Mouse (Mus musculus) cerebellum, postnatal 14 days (tissue): ENCODE data around the gene Cpt2.

Experiments
- DNase-seq, 2 experiments: peaks; one replicate each; pipeline ENCODE4 v3.0.0; 2021; ENCODE audit warnings: mixed read lengths in 2 of 2

Cpt2 gene

DNA sequence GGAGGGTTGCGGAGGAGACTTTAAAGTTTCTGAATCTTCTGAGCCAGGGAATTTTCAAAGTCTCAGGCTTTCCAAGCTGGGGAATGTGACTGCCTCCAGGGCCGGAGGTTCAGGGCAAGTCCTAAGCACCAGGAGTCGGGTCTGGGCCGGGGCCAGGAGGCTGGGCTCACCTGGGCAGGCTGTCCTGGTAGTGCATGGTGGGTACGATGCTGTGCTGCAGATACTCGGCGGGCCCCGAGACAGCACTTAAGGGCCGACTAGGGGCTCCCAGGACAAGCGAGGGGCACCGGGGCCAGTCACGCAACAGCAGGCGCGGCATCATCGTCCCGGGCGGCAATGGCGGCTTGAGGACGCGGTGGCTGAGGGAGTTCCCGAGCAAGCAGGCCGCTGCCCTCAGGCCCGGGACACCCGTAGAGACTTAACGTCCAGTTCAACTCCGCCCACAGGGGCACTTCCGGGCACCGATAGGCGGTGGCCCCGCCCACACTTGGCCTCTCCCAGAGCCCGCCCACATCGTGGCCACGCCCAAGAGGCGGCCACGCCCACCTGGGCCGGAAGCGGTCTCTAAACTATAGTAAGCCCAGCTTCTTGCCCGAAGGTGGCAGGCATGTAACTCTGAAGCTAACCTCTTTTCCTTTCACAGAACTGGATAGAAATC is at the start of gene Cpt2:
Cpt2 (minus strand) TSS at position 466 of the 658 bp plus-strand sequence.
- peak; percentile 83 to 89 for DNase-seq

DNA sequence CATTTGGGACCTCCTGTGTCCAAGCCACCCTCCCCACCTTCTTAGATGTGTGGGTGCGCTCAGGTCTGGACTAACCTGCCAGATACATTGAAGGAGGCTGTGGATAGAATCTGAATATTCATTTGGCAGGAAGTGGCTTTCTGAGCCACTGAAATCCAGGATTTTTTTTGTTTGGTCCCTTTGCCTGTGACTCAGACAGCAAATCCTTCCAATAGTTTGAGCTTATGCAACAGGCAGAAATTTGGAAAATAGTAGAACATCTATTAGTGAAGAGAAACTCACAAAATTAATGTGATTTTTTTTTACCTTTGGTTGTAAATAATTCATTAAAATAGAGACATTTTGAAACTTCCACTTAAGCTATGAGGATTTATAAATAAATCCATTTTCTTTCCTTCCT is 47.8 kb upstream of the Cpt2 start:
- DNase-seq: no peak

DNA sequence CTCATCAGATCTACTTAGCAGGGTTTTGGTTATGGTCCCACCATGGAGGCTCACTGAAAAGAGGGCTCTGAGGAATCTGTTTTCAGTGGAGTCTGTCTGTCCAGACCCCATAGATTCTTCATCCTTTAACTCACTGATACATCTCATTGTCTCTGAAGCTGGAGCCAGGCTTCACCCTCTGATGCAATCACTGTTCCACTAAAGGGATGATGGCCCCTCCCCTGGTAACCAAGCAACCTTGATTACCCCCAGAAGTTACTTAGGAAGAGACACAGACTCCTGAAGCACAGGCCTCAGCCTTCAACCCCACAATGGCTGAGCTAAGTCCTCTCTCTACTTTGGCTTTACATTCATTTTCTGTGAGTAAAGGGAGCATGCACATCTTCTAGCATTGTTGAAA is 46.4 kb upstream of the Cpt2 start:
- DNase-seq: no peak

GRCm38 (mm10) chr4:107967966-107968682 is 44.7 kb upstream of the Cpt2 start, which contains the start of gene Slc1a7:
Gene Slc1a7 (plus strand): TSS chr4:107968332.
- no peak for DNase-seq

- no peak for DNase-seq
These were observed 43.2 kb upstream of the Cpt2 start for GRCm38 (mm10) chr4:107966416-107967109.

DNA sequence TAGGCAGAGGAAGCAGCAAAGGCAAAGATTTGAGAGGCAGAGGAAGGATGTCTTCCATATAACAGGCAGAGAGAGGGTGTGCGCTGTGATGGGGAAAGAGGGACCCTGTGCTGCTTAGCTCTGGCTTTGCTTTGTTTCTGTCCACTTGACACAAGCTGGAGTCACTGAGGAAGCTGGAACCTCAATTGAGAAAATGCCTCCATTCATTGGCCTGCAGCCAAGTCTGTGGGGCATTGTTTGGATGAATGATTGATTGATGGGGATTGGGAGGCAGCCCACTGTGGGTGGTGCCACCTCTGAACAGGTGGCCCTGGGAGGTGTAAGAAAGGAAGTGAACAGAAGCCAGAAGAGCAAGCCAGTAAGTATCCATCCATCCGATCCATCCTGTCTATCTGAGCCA is 39.4 kb upstream of the Cpt2 start:
- DNase-seq: peak in 1 of 2 experiments; percentile 54

DNA sequence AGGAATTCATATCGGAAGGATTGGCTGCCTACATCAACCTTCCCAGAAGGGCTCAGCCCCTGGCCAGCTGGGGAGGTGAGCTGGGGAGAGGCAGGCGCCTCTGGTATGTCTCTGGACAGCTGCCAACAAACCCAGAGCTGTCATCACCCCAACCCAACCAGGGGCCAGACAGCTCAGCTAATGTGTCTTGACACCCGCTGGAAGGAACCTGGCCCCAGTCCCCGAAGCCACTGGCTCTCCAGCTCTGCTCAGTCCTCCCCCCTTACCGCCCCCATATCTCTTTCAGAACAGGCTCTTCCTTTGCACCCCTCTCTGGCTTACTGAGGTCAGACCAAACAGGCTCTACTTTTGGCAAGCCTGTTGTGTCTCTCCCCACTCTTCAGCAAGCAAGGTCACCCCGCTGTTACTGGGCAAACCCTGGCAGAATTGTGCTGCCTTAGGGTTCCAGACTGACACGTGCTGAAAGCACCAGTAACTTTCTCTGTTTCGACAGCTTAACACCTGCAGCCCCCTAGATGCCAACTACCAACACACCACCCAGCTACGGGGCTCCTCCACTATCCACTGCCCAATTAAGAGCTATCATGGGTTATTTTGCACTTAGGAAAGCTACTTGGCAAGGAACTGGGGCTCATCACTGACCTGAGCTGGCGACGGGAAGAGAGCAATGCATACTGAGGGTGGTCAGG is 38.8 kb upstream of the Cpt2 start:
- DNase-seq: peak; percentile 38

- no peak for DNase-seq
These were observed 35.1 kb upstream of the Cpt2 start for GRCm38 (mm10) chr4:107958487-107958886.

- DNase-seq: no peak
These were observed 32.3 kb upstream of the Cpt2 start for GRCm38 (mm10) chr4:107955691-107956090.

- DNase-seq: peak in 1 of 2 experiments; percentile 38
These were observed 29.4 kb upstream of the Cpt2 start for GRCm38 (mm10) chr4:107952845-107953244.

- DNase-seq: no peak
These were observed 26.5 kb upstream of the Cpt2 start for GRCm38 (mm10) chr4:107949918-107950317.

- DNase-seq: peak; percentile 52 to 58
These were observed 20.7 kb upstream of the Cpt2 start for GRCm38 (mm10) chr4:107944141-107944540.

DNA sequence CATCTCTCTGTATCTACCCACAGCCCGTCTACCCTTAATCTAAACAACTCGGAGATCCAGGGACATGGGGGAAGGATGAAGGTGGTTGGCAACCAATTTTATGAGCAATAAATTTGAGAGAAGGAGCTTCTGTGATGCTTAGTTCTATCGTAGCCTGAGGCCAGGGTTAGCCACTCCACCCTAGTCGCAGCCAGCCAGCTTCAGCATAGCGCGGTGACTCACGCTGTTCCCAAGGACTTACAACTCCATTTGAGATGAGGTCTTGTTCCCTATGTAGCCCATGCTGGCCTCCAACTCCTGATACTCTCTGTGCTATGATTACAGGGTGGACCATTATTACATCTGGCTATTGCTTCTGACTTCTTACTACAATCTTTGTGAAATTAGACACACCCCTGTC is 19.3 kb upstream of the Cpt2 start:
- no peak for DNase-seq

GRCm38 (mm10) chr4:107938124-107938523 is 14.7 kb upstream of the Cpt2 start:
- DNase-seq: peak; percentile 58 to 65

GRCm38 (mm10) chr4:107937338-107937737 is 13.9 kb upstream of the Cpt2 start:
- DNase-seq: peak; percentile 80 to 89

DNA sequence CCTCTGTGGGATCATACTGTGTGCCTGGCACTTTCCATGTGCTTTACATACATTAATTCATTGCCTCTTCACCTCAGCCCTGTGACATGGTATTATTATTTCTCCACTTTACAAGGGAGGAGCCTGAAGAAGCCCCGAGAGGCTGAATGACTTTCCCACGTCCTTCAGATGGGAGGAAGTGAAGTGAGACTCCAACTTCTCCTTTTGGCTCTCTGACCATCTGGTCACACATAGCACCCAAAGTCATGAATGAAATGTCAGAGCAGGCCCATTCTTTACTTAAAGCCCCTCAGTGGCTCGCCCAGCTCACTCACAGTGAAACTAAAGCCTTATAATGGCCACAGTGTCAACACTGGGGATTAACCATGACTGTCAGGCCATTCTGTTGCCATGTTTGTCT is 11.8 kb upstream of the Cpt2 start:
- no peak for DNase-seq

- no peak for DNase-seq
These were observed 9.8 kb upstream of the Cpt2 start for GRCm38 (mm10) chr4:107933239-107933638.

GRCm38 (mm10) chr4:107931453-107931852 is 8.0 kb upstream of the Cpt2 start:
- no peak for DNase-seq

DNA sequence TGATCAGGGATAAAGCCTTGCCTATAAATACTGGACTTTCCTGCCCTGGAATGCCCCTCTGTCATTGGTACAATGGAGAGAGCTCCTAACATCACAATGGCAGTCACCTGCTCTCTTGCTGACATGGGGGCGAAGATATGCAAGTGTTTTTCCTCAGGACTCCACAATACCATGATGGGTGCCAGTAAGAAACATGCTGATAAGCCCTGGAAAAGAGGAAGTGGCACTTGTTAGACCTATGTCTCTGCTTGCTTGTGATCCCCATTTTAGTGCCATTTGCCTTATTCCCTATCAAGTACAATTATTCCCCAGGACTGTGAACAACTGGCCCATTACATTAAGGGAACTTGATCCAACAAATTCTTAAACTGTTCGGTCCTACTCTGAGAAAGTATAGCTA is 5.3 kb upstream of the Cpt2 start:
- DNase-seq: no peak

DNA sequence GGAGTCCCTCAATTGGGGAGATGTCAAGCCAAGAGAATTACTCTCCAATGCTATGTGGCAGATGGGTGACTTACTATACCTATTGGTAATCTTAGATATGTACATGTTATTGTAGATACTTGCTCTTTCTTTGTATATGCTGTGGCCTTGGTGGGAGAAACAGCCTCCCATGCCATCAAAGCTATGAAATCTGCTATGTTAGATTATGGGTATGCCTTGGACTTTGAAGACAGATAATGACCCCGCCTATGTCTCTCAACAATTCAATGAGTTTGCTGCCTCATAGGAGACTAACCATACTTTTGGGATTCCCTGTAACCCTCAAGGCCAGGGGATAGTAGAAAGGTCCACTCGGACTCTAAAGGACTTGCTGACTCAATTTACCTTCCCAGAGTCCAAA is 4.9 kb upstream of the Cpt2 start:
- no peak for DNase-seq

GRCm38 (mm10) chr4:107923803-107924194 is 389 bp upstream of the Cpt2 start:
- DNase-seq: no peak

GRCm38 (mm10) chr4:107921952-107922351 is 1.5 kb downstream of the Cpt2 start:
- no peak for DNase-seq

DNA sequence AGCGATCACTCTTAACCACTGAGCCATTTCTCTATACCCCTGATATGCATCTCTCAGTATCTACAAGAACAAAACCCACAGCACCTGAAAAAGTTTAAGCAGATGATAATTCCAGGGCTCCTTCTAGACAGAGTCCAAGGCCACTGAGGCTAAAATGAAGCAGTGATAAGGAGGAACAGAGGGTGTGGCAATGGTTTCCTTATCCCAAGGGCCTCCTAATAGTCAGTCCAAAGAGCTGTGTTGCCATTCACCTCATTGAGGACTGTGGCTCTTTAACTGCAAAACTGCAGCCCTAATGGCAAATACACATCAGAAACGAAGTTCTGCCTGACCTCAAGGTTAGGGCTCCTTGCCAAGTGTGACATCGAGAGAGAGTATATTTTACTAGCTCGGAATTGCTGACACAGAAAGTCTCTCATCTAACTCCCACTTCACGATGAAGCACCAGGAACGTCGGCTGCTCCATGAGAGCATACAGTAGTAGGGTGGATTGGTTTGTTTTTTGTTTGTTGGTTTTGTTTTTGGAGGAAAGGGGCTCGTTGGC is 2.2 kb downstream of the Cpt2 start:
- DNase-seq: no peak
